Mouse (Mus musculus) neural tube, embryonic 14.5 days (tissue): ENCODE results near the gene Gm960. TPM values are rescaled to one million over a fixed set of nuclear protein-coding genes. Genes with fewer than 3 reads are reported as not detected.
"Not testable (repeated sequence)": the region's sequence is repeated elsewhere in the genome, so short reads cannot be mapped to it uniquely, and the experiment has no call there.

Experiments
- ATAC-seq: fragments of 200-750 bp; cut with Nextera tagmentation; 2 replicates; pipeline ENCODE4 v1.8.0; 2017; ENCODE audit warnings: low read depth, mild to moderate bottlenecking, moderate TSS enrichment, moderate library complexity
- H3K27ac ChIP-seq: fragments of 300-500 bp; sonication (generic); 2 replicates; pipeline ENCODE4 v1.5.1; 2014; ENCODE audit warnings: low read depth, mild to moderate bottlenecking, control low read depth, low read length, moderate library complexity, mixed read lengths
- H3K27me3 ChIP-seq: fragments of 300-500 bp; sonication (generic); 2 replicates; pipeline ENCODE4 v1.6.1; 2014; ENCODE audit warnings: low read length; ENCODE audit not compliant: control insufficient read depth, insufficient read depth
- H3K36me3 ChIP-seq: fragments of 300-500 bp; sonication (generic); 2 replicates; pipeline ENCODE4 v1.6.1; 2014; ENCODE audit warnings: low read length, mixed read lengths; ENCODE audit not compliant: control insufficient read depth, insufficient read depth
- H3K4me1 ChIP-seq: fragments of 300-500 bp; sonication (generic); 2 replicates; pipeline ENCODE4 v1.6.1; 2014; ENCODE audit warnings: low read length; ENCODE audit not compliant: control insufficient read depth, insufficient read depth
- H3K4me2 ChIP-seq: fragments of 300-500 bp; sonication (generic); 2 replicates; pipeline ENCODE4 v1.6.1; 2014; ENCODE audit warnings: mild to moderate bottlenecking, low read depth, low read length, control low read depth
- H3K4me3 ChIP-seq: fragments of 300-500 bp; sonication (generic); 2 replicates; pipeline ENCODE4 v1.5.1; 2014; ENCODE audit warnings: low read depth, low read length, control low read depth, mixed read lengths
- H3K9ac ChIP-seq: fragments of 300-500 bp; sonication (generic); replicated peaks from 2 replicates; pipeline ENCODE4 v1.6.1; 2014; ENCODE audit warnings: low read depth, mild to moderate bottlenecking, control low read depth, low read length, mixed read lengths
- H3K9me3 ChIP-seq: fragments of 300-500 bp; sonication (generic); 2 replicates; pipeline ENCODE4 v1.6.1; 2016; ENCODE audit warnings: low read length; ENCODE audit not compliant: control insufficient read depth
- WGBS: fragments of 180-500 bp; shearing (Covaris S2); extraction: QIAGEN DNeasy Blood & Tissue Kit; methylation state at CpG from one replicate; pipeline ENCODE4 v1.1.7; 2014; 5-methylcytosine and 5-hydroxymethylcytosine counted together
- polyA plus RNA-seq: library from polyadenylated mRNA; unstranded; fragments of >200 nt; fragmentation: Nextera tagmentation; extraction: Ambion mirVana; gene quantifications from 2 replicates; pipeline ENCODE4 v1.2.1, GENCODE M21; 2014

Gm960 gene
- polyA plus RNA-seq, 1 experiment from 2014 or later, result 8.5 TPM

DNA sequence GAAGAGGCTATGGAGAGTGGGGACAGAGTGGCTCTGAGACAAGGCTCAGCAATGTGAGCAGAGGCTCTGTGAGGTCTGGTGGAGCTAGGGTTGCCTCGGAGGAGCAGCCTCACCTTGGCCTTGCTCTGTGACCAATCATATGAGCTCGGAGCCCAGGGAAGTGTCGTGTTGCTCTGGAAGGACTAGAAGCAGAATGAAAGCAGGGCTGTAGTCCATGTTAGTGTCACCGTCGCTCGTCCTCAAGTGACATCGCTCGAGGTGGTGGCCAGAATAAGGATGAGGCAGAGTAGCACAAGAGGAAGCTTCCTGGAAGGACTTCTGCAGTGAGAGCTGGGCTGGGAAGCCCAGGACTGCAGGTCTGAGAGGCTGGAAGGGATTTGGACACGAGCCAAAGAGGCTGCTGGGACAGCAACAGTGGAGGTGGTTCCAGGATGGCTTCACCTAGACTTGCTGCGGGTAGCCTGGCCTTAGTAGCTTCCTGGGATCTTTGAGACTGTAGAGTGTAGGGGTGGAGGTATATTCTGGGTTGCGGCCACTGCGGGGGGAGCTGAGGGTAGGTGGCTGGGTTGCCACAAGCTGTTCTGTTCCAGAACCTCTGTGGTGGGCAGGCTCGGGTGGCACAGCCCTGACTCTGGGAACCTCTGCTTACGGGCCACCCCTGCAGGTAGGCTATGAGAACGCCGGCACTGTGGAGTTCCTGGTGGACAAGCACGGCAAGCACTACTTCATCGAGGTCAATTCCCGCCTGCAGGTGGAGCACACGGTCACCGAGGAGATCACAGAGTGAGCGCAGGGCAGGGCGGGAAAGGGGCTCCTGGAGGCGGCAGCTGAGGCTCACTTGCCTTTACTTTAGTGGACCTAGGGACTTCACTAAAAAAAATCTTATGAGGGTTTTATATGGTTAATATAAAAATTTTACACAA, 94.4 kb downstream of the Gm960 start:
- ATAC-seq, result no peak; the same call in 1 of the 2 replicates
- no peaks in the 10 kb centered on the region for H3K27me3 ChIP-seq
- H3K36me3 ChIP-seq, result no peaks in the 10 kb centered on the region
- no peak overlapping the region for H3K4me2 ChIP-seq
- WGBS, result 40% methylated on average over 24 of the region's 24 CpGs
- H3K27ac ChIP-seq, result no peak overlapping the region
- H3K9me3 ChIP-seq, result no peaks in the 10 kb centered on the region
- H3K9ac ChIP-seq, result no peak overlapping the region
- H3K4me1 ChIP-seq, result no peaks in the 10 kb centered on the region
- H3K4me3 ChIP-seq, result no peak overlapping the region

DNA sequence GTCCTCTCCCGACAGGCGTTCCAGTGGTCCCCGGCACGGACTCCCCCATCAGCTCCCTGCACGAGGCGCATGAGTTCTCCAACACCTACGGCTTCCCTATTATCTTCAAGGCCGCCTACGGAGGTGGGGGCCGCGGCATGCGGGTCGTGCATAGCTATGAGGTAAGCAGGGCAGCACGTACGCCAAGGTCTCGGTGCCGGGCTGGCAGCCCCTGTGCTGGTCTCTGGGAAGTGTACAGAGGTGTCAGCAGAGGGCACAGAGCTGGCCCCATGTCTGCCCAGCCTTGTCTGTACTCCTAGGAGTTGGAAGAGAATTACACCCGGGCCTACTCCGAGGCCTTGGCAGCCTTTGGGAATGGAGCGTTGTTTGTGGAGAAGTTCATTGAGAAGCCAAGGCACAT, 96.0 kb downstream of the Gm960 start:
- no peak overlapping the region for H3K4me2 ChIP-seq
- ATAC-seq, result no peak
- no peak overlapping the region for H3K27ac ChIP-seq
- no peaks in the 10 kb centered on the region for H3K9me3 ChIP-seq
- WGBS, result 88% methylated on average over 20 of the region's 20 CpGs
- no peaks in the 10 kb centered on the region for H3K27me3 ChIP-seq
- H3K4me1 ChIP-seq, result no peaks in the 10 kb centered on the region
- no peaks in the 10 kb centered on the region for H3K36me3 ChIP-seq
- no peak overlapping the region for H3K4me3 ChIP-seq
- no peak overlapping the region for H3K9ac ChIP-seq

DNA sequence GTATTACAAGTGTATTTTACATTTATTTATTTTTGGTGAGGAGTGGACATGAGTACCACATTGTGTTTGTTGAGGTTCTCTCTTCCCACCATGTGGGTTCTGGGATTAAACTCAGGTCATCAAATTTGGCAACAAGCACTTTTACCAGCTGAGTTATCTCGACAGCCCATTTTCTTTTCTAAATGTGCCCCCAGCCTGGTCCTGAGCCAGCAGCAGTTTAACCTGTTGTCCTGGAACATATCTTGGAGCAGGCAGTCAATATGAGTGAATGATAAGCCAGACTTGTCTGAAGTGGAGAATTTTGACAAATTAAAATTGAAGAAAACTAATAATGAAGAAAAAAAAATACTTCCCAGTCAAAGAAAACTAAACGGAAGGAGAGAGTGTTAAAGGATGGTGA, 102.4 kb downstream of the Gm960 start:
- no peak overlapping the region for H3K27ac ChIP-seq
- no peaks in the 10 kb centered on the region for H3K27me3 ChIP-seq
- H3K36me3 ChIP-seq, result no peaks in the 10 kb centered on the region
- ATAC-seq, result no peak
- no peaks in the 10 kb centered on the region for H3K4me1 ChIP-seq
- 79% methylated on average over 2 of the region's 2 CpGs for WGBS
- no peak overlapping the region for H3K9ac ChIP-seq
- no peak overlapping the region for H3K4me2 ChIP-seq
- H3K9me3 ChIP-seq, result no peaks in the 10 kb centered on the region
- no peak overlapping the region for H3K4me3 ChIP-seq

DNA sequence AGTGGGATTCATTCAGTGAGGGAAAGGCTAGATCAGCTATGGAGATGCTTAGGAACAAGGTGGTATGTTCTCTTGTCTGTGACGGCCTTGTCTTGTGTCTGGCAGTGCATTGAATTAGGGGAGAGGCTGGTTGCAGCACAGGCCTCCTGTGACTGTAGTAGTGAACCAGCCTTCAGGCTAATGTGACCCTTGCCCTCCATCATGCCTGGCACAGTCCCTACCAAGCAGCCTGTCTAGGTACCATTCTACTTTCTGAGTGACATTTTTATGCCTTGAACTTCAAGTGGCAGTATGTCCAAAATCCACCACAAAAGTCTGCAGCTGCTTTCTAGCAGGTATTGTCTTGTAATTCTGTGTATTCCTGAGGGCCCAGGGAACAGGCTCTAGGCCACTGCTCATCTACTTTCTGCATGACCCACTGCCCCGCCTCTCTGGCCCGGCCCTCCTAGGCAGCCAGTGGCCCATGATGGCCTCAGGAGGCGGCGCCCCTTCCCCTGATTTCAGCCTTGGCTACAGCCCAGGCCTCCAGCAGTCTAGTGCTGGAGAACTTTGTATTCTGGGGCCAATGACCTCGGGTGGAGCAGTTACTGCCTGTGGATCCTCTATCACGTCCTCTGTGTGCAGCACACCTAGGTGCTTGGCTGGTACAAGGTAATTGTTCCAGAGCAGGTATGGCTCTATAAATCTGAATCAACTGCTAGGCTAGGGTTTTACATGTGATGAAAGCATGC, 104.5 kb downstream of the Gm960 start:
- WGBS, result 56% methylated on average over 7 of the region's 7 CpGs
- H3K27me3 ChIP-seq, result no peaks in the 10 kb centered on the region
- H3K4me1 ChIP-seq, result no peaks in the 10 kb centered on the region
- no peak overlapping the region for H3K4me2 ChIP-seq
- H3K4me3 ChIP-seq, result no peak overlapping the region
- no peaks in the 10 kb centered on the region for H3K9me3 ChIP-seq
- no peak for ATAC-seq
- H3K27ac ChIP-seq, result no peak overlapping the region
- no peak overlapping the region for H3K9ac ChIP-seq
- H3K36me3 ChIP-seq, result no peaks in the 10 kb centered on the region

DNA sequence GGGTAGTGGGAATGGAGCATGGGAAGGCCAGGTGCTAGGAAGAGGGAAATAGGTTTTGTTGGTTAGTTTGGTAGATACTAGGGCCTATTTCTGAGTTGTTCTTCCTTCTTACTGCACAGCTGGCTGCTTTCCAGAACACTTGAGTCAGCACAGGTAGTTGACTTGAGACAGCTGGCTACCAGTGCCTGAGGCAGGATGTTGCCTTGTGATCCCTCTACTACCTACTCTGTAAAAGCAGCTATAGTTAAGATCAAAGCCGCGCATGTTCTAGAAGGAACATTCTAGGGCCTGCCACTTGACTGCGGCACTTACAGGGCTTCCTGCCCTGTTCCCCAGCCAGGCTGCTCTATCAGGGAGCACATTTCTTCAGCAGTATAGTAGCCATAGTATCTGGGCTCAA, 108.4 kb downstream of the Gm960 start:
- Histone ChIP-seq H3K4me2 (no peak overlapping the region), H3K36me3 (no peaks in the 10 kb centered on the region), H3K9me3 (no peaks in the 10 kb centered on the region), H3K27ac (no peak overlapping the region), H3K4me3 (no peak overlapping the region), H3K4me1 (no peaks in the 10 kb centered on the region), H3K9ac (no peak overlapping the region), H3K27me3 (no peaks in the 10 kb centered on the region)
- no peak for ATAC-seq
- 93% methylated on average over 3 of the region's 3 CpGs for WGBS

DNA sequence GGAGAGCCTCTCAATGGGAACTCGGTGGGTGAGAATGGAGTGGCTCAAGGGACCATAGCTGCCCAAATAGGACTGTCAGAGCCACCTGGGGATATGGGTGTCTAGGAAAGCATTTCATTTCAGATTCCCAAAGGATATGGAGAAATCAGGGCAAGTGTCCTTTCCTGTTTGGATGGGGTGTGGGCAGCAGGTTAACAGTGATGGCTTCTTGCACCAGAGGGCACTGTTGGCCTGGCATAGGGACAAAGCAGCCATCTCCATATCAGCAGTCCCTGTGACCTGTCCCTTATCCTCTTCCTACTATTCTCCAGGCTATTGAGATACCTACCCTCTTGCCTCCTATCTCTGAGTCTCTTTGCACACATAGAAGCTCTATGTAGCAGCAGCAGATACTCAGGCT, 109.4 kb downstream of the Gm960 start:
- Histone ChIP-seq H3K27me3 (no peaks in the 10 kb centered on the region), H3K9ac (no peak overlapping the region), H3K27ac (no peak overlapping the region), H3K4me3 (no peak overlapping the region), H3K9me3 (no peaks in the 10 kb centered on the region), H3K4me2 (no peak overlapping the region), H3K36me3 (no peaks in the 10 kb centered on the region), H3K4me1 (no peaks in the 10 kb centered on the region)
- no peak for ATAC-seq
- WGBS, result 60% methylated on average over 1 of the region's 1 CpGs

DNA sequence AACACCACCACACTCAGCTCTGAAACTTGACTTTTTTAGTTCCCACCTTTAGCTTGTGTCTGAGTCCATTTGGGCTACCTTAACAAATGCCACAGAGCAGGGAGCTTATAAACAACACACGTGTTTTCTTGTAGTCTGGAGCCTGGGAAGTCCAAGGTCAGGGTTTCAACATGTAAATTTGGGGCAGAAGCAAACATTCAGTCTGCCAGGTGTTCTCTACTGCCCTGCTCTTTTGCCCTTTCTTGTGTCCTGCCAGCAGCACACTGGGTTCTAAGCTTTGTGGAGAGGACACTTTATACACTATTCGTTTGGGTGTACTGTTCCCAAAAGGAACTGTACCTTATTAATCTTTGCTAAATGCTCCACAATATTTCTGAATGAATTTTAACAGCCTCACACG, 110.0 kb downstream of the Gm960 start:
- H3K4me3 ChIP-seq, result no peak overlapping the region
- WGBS, result 68% methylated on average over 3 of the region's 3 CpGs
- no peak overlapping the region for H3K27ac ChIP-seq
- no peak for ATAC-seq
- no peaks in the 10 kb centered on the region for H3K36me3 ChIP-seq
- no peaks in the 10 kb centered on the region for H3K4me1 ChIP-seq
- no peaks in the 10 kb centered on the region for H3K9me3 ChIP-seq
- no peak overlapping the region for H3K9ac ChIP-seq
- H3K4me2 ChIP-seq, result no peak overlapping the region
- H3K27me3 ChIP-seq, result no peaks in the 10 kb centered on the region

DNA sequence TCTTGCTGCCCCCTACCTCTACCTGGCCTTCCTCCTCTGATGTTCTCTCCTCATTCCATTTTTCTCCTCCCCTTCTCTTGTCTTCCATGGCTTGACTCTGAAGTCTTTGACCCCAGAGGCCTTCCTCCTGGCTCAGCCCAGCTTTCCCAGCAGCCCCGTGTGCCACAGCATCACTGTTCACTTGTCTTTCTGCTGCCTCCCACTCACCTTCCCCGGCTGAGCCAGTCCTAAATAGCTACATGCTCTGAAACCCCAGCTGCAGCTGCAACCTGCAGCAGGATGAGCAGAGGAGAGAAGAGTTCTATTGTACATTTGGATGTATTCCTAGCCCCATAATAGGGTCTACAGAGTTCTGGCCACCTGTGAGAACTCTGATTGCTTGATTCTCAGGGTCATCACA, 111.0 kb downstream of the Gm960 start:
- 43% methylated on average over 2 of the region's 2 CpGs for WGBS
- no peak for ATAC-seq

DNA sequence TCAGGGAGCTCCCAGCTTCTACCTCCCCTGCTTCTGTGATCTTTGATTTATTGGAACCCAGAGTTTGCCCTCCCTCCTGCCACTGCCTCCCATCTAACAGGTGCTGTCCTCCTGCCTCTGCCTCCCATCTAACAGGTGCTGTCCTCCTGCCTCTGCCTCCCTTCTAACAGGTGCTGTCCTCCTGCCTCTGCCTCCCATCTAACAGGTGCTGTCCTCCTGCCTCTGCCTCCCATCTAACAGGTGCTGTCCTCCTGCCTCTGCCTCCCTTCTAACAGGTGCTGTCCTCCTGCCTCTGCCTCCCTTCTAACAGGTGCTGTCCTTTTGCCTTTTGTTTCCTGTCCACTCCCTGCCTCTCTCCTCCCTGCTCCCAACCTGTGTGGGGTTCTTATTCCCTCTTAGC, 111.7 kb downstream of the Gm960 start:
- H3K4me3 ChIP-seq, H3K4me2 ChIP-seq, H3K36me3 ChIP-seq, H3K27me3 ChIP-seq, ATAC-seq, H3K27ac ChIP-seq, H3K9ac ChIP-seq, H3K4me1 ChIP-seq, H3K9me3 ChIP-seq: not testable (repeated sequence)

More for the DNA sequence above, 111.0 kb downstream of the Gm960 start:
- no peaks in the 10 kb centered on the region for H3K4me1 ChIP-seq
- no peaks in the 10 kb centered on the region for H3K9me3 ChIP-seq
- H3K27ac ChIP-seq, result no peak overlapping the region
- no peak overlapping the region for H3K4me2 ChIP-seq
- H3K27me3 ChIP-seq, result no peaks in the 10 kb centered on the region
- no peak overlapping the region for H3K4me3 ChIP-seq
- H3K9ac ChIP-seq, result no peak overlapping the region
- no peaks in the 10 kb centered on the region for H3K36me3 ChIP-seq
